8 mouse cellular contexts compared by ENCODE assay signal in genomic region chr4:57780833-57781641, GRCm38 (mm10).
DNase-seq lines count a peak whose midpoint lies in the region; ATAC-seq and TF ChIP-seq lines count a peak whose summit lies in the region.

No protein-coding gene starts in this region.

- WGBS in forebrain, embryonic 11.5 days = 2% methylated on average over 20 of the region's 20 CpGs

- H3K27me3 ChIP-seq in E14TG2a.4 (ENCODE audit: insufficient read depth, low read length) = peaks cover 62% of the 10 kb centered on the region
- H3K27me3 ChIP-seq in forebrain, embryonic 11.5 days (ENCODE audit: control insufficient read depth, insufficient read depth, low read length) = peaks cover 17% of the 10 kb centered on the region

- H3K4me2 ChIP-seq in forebrain, embryonic 11.5 days (ENCODE audit: low read depth, low read length, severe bottlenecking) = peak overlapping the region; percentile 24; the same call in 1 of the 2 replicates

- DNase-seq in gastrocnemius, adult 2 months = peak; percentile 30
- no peak for DNase-seq in gastrocnemius, postnatal 36 days
- DNase-seq in forebrain, embryonic 11.5 days (ENCODE audit: low spot score) = peak; percentile 61
- peak; percentile 61 for DNase-seq in mesoderm, embryonic 11.5 days (ENCODE audit: low read depth, low spot score)
- no peak for DNase-seq in MN1 (ENCODE audit: low spot score)
- DNase-seq in left cerebral cortex, postnatal 36 days (ENCODE audit: low spot score in 2 of 2) = no peak

- TF ChIP-seq CTCF in gastrocnemius, adult 2 months (IDR thresholded peaks at IDR 0.05) = no peak
- no peak for TF ChIP-seq CTCF in E14TG2a.4 (conservative IDR thresholded peaks at IDR 0.05; ENCODE audit: low read length)

- H3K9ac ChIP-seq in forebrain, embryonic 11.5 days (ENCODE audit: low read length) = no peak overlapping the region

- peaks cover 60% of the 10 kb centered on the region for H3K4me1 ChIP-seq in E14TG2a.4 (replicated peaks; ENCODE audit: low read depth, low read length)
- peaks cover 11% of the 10 kb centered on the region; the same call in 1 of the 2 replicates for H3K4me1 ChIP-seq in forebrain, embryonic 11.5 days (replicated peaks; ENCODE audit: control insufficient read depth, insufficient read depth, low read length)

- intact Hi-C loops in gastrocnemius, adult 2 months (cut with DNase I) = loop anchor here (5.0 to 10.0 kb wide), 2 partner anchors 66 to 104 kb away; no protein-coding TSS in a partner anchor
- intact Hi-C loops in gastrocnemius, postnatal 36 days (cut with DNase I) = no loop called here
- intact Hi-C loops in left cerebral cortex, postnatal 36 days (cut with DNase I) = loop anchor here (5.0 kb wide), 2 partner anchors 101 to 109 kb away; no protein-coding TSS in a partner anchor

- H3K4me3 ChIP-seq in gastrocnemius, adult 2 months = peak overlapping the region; percentile 28
- H3K4me3 ChIP-seq in E14TG2a.4 (replicated peaks; ENCODE audit: low read length) = peak overlapping the region; percentile 83
- no peak overlapping the region for H3K4me3 ChIP-seq in forebrain, embryonic 11.5 days (ENCODE audit: low read depth, low read length)

- H3K36me3 ChIP-seq in E14TG2a.4 (ENCODE audit: insufficient read depth, low read length) = no peaks in the 10 kb centered on the region; the same call in 1 of the 2 replicates
- no peaks in the 10 kb centered on the region for H3K36me3 ChIP-seq in forebrain, embryonic 11.5 days (ENCODE audit: control insufficient read depth, insufficient read depth, low read length)

- peak overlapping the region; percentile 46 for H3K27ac ChIP-seq in gastrocnemius, adult 2 months
- H3K27ac ChIP-seq in forebrain, embryonic 11.5 days (ENCODE audit: low read depth, low read length) = no peak overlapping the region; the same call in 1 of the 2 replicates

- 0 out of 2 replicates have a peak, but pooled peaks have one; percentile 25 for ATAC-seq in forebrain, embryonic 11.5 days (replicated peaks; ENCODE audit: low FRiP score)
- ATAC-seq in megakaryocyte, adult 5-6 weeks (ENCODE audit: poor library complexity, severe bottlenecking) = no peak

- H3K9me3 ChIP-seq in E14TG2a.4 (ENCODE audit: low read length) = no peaks in the 10 kb centered on the region
- H3K9me3 ChIP-seq in forebrain, embryonic 11.5 days (ENCODE audit: control insufficient read depth, low read length) = no peaks in the 10 kb centered on the region

Comparison
In these comparisons a context has a peak if more than half of its experiments do, and no peak if none do; other contexts are left out.
1. DNase-seq: peak in gastrocnemius, adult 2 months (single experiment), forebrain, embryonic 11.5 days (single experiment) and mesoderm, embryonic 11.5 days (single experiment); none in gastrocnemius, postnatal 36 days (0 of 2), MN1 (single experiment) and left cerebral cortex, postnatal 36 days (0 of 2).